Mouse (Mus musculus): ENCODE results near the gene Zfp65. TPM values are rescaled to one million over a fixed set of nuclear protein-coding genes. Genes with fewer than 3 reads are reported as not detected.

The Zfp65 gene
- total RNA-seq, 2 experiments from 2014 or later, result 8.2 to 12.0 TPM

Other genes starting within 250 kb of the Zfp65 start
- 10 to 100 TPM; 17.1 to 20.0 TPM for gene Zfp874b, start 244.9 kb downstream of the Zfp65 start, total RNA-seq (2021)
- gene Zfp58, start 228.6 kb downstream of the Zfp65 start, total RNA-seq (2021), result 10 to 100 TPM in 1 of 2 experiments, 1 to 10 TPM in 1; 7.9 to 10.5 TPM
- not detected for gene Gm26965, start 203.0 kb downstream of the Zfp65 start, total RNA-seq (2021)
- gene Zfp87, start 203.0 kb downstream of the Zfp65 start, total RNA-seq (2021), result 10 to 100 TPM; 22.0 to 23.3 TPM
- gene Zfp748, start 175.3 kb downstream of the Zfp65 start, total RNA-seq (2021), result 10 to 100 TPM in 1 of 2 experiments, 1 to 10 TPM in 1; 8.3 to 10.2 TPM
- gene Zfp729b, start 119.5 kb downstream of the Zfp65 start, total RNA-seq (2021), result 1 to 10 TPM; 7.5 to 7.7 TPM
- gene Gm49345, start 91.4 kb downstream of the Zfp65 start, total RNA-seq (2021), result 1 to 10 TPM; 1.0 to 1.9 TPM
- gene Zfp729a, start 91.4 kb downstream of the Zfp65 start, total RNA-seq (2021), result 1 to 10 TPM; 5.8 to 7.5 TPM
- 10 to 100 TPM in 1 of 2 experiments, 1 to 10 TPM in 1; 9.9 to 10.7 TPM for gene Zfp738, start 42.1 kb downstream of the Zfp65 start, total RNA-seq (2021)
- 1 to 10 TPM; 3.7 to 4.2 TPM for gene Zfp85, start 26.1 kb upstream of the Zfp65 start, total RNA-seq (2021)
- gene Zfp493, start 50.5 kb upstream of the Zfp65 start, total RNA-seq (2021), result 1 to 10 TPM; 1.7 to 3.5 TPM
- 1 to 10 TPM; 2.3 to 4.2 TPM for gene Zfp273, start 84.6 kb upstream of the Zfp65 start, total RNA-seq (2021)
- gene Gm10037, start 101.9 kb upstream of the Zfp65 start, total RNA-seq (2021), result 1 to 10 TPM; 2.7 to 3.8 TPM
- gene BC048507, start 134.2 kb upstream of the Zfp65 start, total RNA-seq (2021), result not detected